Mouse (Mus musculus): ENCODE measurements around the gene Spen. TPM values are rescaled to one million over a fixed set of nuclear protein-coding genes. Genes with fewer than 3 reads are reported as not detected.

The Spen gene
- total and polyA plus RNA-seq, 3 experiments = 10.7 to 28.9 (median 28.0) TPM

- TF ChIP-seq POLR2A (IDR thresholded peaks at IDR 0.05; ENCODE audit: insufficient read depth, low read depth, low read length) = no peak
- H3K36me3 ChIP-seq (ENCODE audit: control insufficient read depth, insufficient read depth, low read length) = no peaks in the 10 kb centered on the region
- H3K4me3 ChIP-seq = no peak overlapping the region
- H3K9ac ChIP-seq (ENCODE audit: low read depth, low read length) = no peak overlapping the region
- peaks cover 1% of the 10 kb centered on the region; the same call in 1 of the 2 replicates for H3K4me1 ChIP-seq (ENCODE audit: control insufficient read depth, insufficient read depth, low read length)
- H3K27ac ChIP-seq = peak overlapping the region; percentile 20; the same call in 1 of the 2 replicates
- intact Hi-C loops (cut with DNase I) = loop anchor here (5.0 kb wide), 1 partner anchor 40 kb away; no protein-coding TSS in a partner anchor
- 85% methylated on average over 9 of the region's 9 CpGs for WGBS
- peak in 1 of 2 experiments; percentile 17 for DNase-seq
- peaks cover 5% of the 10 kb centered on the region; the same call in 1 of the 2 replicates for H3K79me2 ChIP-seq (replicated peaks; ENCODE audit: control insufficient read depth, insufficient read depth, low read length)
- H3K27me3 ChIP-seq (ENCODE audit: control insufficient read depth, insufficient read depth, low read length) = no peaks in the 10 kb centered on the region
Measured at GRCm38 (mm10) chr4:141451916-141452450, 86.4 kb downstream of the Spen start.

GRCm38 (mm10) chr4:141451251-141451650, 87.1 kb downstream of the Spen start:
- Histone ChIP-seq H3K9ac (ENCODE audit: low read depth, low read length) (no peak overlapping the region), H3K27me3 (ENCODE audit: control insufficient read depth, insufficient read depth, low read length) (no peaks in the 10 kb centered on the region), H3K4me1 (ENCODE audit: control insufficient read depth, insufficient read depth, low read length) (peaks cover 1% of the 10 kb centered on the region; the same call in 1 of the 2 replicates), H3K36me3 (ENCODE audit: control insufficient read depth, insufficient read depth, low read length) (no peaks in the 10 kb centered on the region), H3K79me2 (replicated peaks; ENCODE audit: control insufficient read depth, insufficient read depth, low read length) (peaks cover 5% of the 10 kb centered on the region; the same call in 1 of the 2 replicates), H3K4me3 (no peak overlapping the region), H3K27ac (no peak overlapping the region)
- intact Hi-C loops (cut with DNase I) = loop anchor here (5.0 kb wide), 1 partner anchor 41 kb away; no protein-coding TSS in a partner anchor
- 80% methylated on average over 2 of the region's 2 CpGs for WGBS
- TF ChIP-seq CTCF (IDR thresholded peaks at IDR 0.05) (no peak), EP300 (IDR thresholded peaks at IDR 0.05; ENCODE audit: insufficient read depth, low read depth, low read length) (no peak), POLR2A (IDR thresholded peaks at IDR 0.05; ENCODE audit: insufficient read depth, low read depth, low read length) (no peak)
- DNase-seq = no peak

- no peaks in the 10 kb centered on the region for H3K36me3 ChIP-seq (ENCODE audit: control insufficient read depth, insufficient read depth, low read length)
- no peak overlapping the region for H3K4me3 ChIP-seq
- no peak for TF ChIP-seq CTCF (IDR thresholded peaks at IDR 0.05)
- no peak for TF ChIP-seq EP300 (IDR thresholded peaks at IDR 0.05; ENCODE audit: insufficient read depth, low read depth, low read length)
- TF ChIP-seq POLR2A (IDR thresholded peaks at IDR 0.05; ENCODE audit: insufficient read depth, low read depth, low read length) = no peak
- no peak overlapping the region for H3K9ac ChIP-seq (ENCODE audit: low read depth, low read length)
- no peak for DNase-seq
- intact Hi-C loops (cut with DNase I) = no loop called here
- peaks cover 5% of the 10 kb centered on the region for H3K4me1 ChIP-seq (ENCODE audit: control insufficient read depth, insufficient read depth, low read length)
- H3K79me2 ChIP-seq (replicated peaks; ENCODE audit: control insufficient read depth, insufficient read depth, low read length) = peaks cover 1% of the 10 kb centered on the region; the same call in 1 of the 2 replicates
- WGBS = 50% methylated on average over 7 of the region's 7 CpGs
- H3K27ac ChIP-seq = no peak overlapping the region
- H3K27me3 ChIP-seq (ENCODE audit: control insufficient read depth, insufficient read depth, low read length) = no peaks in the 10 kb centered on the region
Measured at GRCm38 (mm10) chr4:141446211-141446610, 92.2 kb downstream of the Spen start.

- intact Hi-C loops (cut with DNase I) = no loop called here
- no peak for DNase-seq
- Histone ChIP-seq H3K79me2 (replicated peaks; ENCODE audit: control insufficient read depth, insufficient read depth, low read length) (peaks cover 1% of the 10 kb centered on the region; the same call in 1 of the 2 replicates), H3K9ac (ENCODE audit: low read depth, low read length) (peak overlapping the region; percentile 98), H3K27ac (no peak overlapping the region; the same call in 1 of the 2 replicates), H3K4me3 (peak overlapping the region; percentile 58), H3K36me3 (ENCODE audit: control insufficient read depth, insufficient read depth, low read length) (no peaks in the 10 kb centered on the region), H3K4me1 (ENCODE audit: control insufficient read depth, insufficient read depth, low read length) (peaks cover 8% of the 10 kb centered on the region), H3K27me3 (ENCODE audit: control insufficient read depth, insufficient read depth, low read length) (no peaks in the 10 kb centered on the region)
- TF ChIP-seq CTCF (IDR thresholded peaks at IDR 0.05) (no peak), POLR2A (IDR thresholded peaks at IDR 0.05; ENCODE audit: insufficient read depth, low read depth, low read length) (no peak), EP300 (IDR thresholded peaks at IDR 0.05; ENCODE audit: insufficient read depth, low read depth, low read length) (no peak)
- 9% methylated on average over 14 of the region's 14 CpGs for WGBS
Measured at GRCm38 (mm10) chr4:141445328-141445720, 93.1 kb downstream of the Spen start.

GRCm38 (mm10) chr4:141444451-141445327, 93.7 kb downstream of the Spen start, which contains the start of gene Zbtb17:
Gene Zbtb17, plus strand, starts transcription at chr4:141444654.
- TF ChIP-seq CTCF (IDR thresholded peaks at IDR 0.05) (no peak), EP300 (IDR thresholded peaks at IDR 0.05; ENCODE audit: insufficient read depth, low read depth, low read length) (no peak), POLR2A (IDR thresholded peaks at IDR 0.05; ENCODE audit: insufficient read depth, low read depth, low read length) (peak; percentile 80)
- peak; percentile 92 to 95 for DNase-seq
- peak within 1 kb of the TSS; percentile 92 for H3K27ac ChIP-seq
- no peaks in the 10 kb centered on the region for H3K27me3 ChIP-seq (ENCODE audit: control insufficient read depth, insufficient read depth, low read length)
- H3K4me3 ChIP-seq = peak within 1 kb of the TSS; percentile 58
- intact Hi-C loops (cut with DNase I) = no loop called here
- peak within 1 kb of the TSS; percentile 98 for H3K9ac ChIP-seq (ENCODE audit: low read depth, low read length)
- peaks cover 8% of the 10 kb centered on the region for H3K4me1 ChIP-seq (ENCODE audit: control insufficient read depth, insufficient read depth, low read length)
- H3K79me2 ChIP-seq (replicated peaks; ENCODE audit: control insufficient read depth, insufficient read depth, low read length) = peaks cover 1% of the 10 kb centered on the region; the same call in 1 of the 2 replicates
- H3K36me3 ChIP-seq (ENCODE audit: control insufficient read depth, insufficient read depth, low read length) = no peaks in the 10 kb centered on the region
- under 1% methylated on average over 94 of the region's 102 CpGs for WGBS

Data from heart, adult 2 months (tissue).